Mouse (Mus musculus) adrenal gland, postnatal 10 days (tissue): ENCODE data around the gene Itprip. TPM values are rescaled to one million over a fixed set of nuclear protein-coding genes. Genes with fewer than 3 reads are reported as not detected.
"Not testable (repeated sequence)": the region's sequence is repeated elsewhere in the genome, so short reads cannot be mapped to it uniquely, and the experiment has no call there.

ENCODE experiments used
- DNase-seq: peaks from one replicate; pipeline ENCODE4 v3.0.0; 2021; ENCODE audit warnings: mixed read lengths
- microRNA-seq: library from miRNA; unstranded; fragments of <30 nt; microRNA quantifications from one replicate; pipeline ENCODE4 v1.2.0, GENCODE M21; 2021
- total RNA-seq, 2 experiments: library from RNA; stranded (reverse); gene quantifications; 2 replicates each; pipeline ENCODE4 v1.2.3; 2021

Gene Itprip
- total RNA-seq, 2 experiments from 2014 or later: 11.7 to 14.5 TPM

GRCm38 (mm10) chr19:47853053-47853452 lies 66.0 kb downstream of the Itprip start:
- DNase-seq: no peak

GRCm38 (mm10) chr19:47852131-47852530 lies 67.0 kb downstream of the Itprip start:
- not testable (repeated sequence) for DNase-seq

- no peak for DNase-seq
Measured at GRCm38 (mm10) chr19:47849735-47850134, 69.4 kb downstream of the Itprip start.

Small RNA genes within 50 kb of the gene (microRNA-seq; reads per million reads assigned to microRNA genes)
- not detected for gene Gm22240

Other genes with a start within 250 kb of the Itprip start
- gene Col17a1, start 227.2 kb downstream of the Itprip start, total RNA-seq: under 1 TPM; 0.27 to 0.33 TPM
- 10 to 100 TPM; 80.7 to 88.4 TPM for gene Sfr1, start 187.6 kb downstream of the Itprip start, total RNA-seq
- gene Gsto1, start 64.3 kb downstream of the Itprip start, total RNA-seq: 100 to 1,000 TPM; 158 to 159 TPM
- 1 to 10 TPM; 2.6 to 3.7 TPM for gene Gsto2, start 53.8 kb downstream of the Itprip start, total RNA-seq
- not detected for gene Cfap43, start within 50 bp of the Itprip start, total RNA-seq
- gene Cfap58, start 18.4 kb upstream of the Itprip start, total RNA-seq: under 1 TPM in 1 of 2 experiments, not detected in 1; 0.06 TPM